Mouse (Mus musculus): ENCODE data around the gene Stt3b. TPM values are rescaled to one million over a fixed set of nuclear protein-coding genes. Genes with fewer than 3 reads are reported as not detected.

Stt3b gene
- polyA plus RNA-seq, 1 experiment: 50.5 TPM

DNA sequence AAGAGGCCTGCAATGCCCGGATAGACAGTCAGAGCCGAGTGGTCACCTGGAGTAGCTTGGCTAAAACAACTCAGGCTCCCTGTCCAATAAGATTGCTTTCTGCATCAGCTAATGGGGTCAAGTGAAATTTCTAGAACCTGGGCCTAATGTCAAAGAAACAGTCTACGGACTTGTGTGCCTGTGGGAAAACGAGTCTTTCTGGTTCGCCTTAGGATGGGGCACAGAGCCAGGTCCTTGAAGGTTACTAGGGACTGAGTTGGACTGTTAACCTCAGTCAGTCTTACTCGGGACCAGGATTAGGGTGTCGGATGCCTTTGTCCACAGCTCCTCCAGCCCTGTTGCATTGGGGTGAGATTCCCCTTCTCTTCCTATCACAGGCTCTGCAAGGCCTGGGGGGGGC, 113.1 kb downstream of the Stt3b start:
- H3K79me3 ChIP-seq (ENCODE audit: low read depth): no peaks in the 10 kb centered on the region
- TF ChIP-seq MYOG (IDR thresholded peaks at IDR 0.05; ENCODE audit: control insufficient read depth, extremely low read depth, insufficient read length) (no peak), CTCF (IDR thresholded peaks at IDR 0.05; ENCODE audit: control insufficient read depth, insufficient read depth, insufficient read length) (no peak), USF1 (IDR thresholded peaks at IDR 0.05; ENCODE audit: low read depth) (no peak), FOSL1 (IDR thresholded peaks at IDR 0.05; ENCODE audit: insufficient read depth, low read length, poor library complexity, severe bottlenecking) (no peak), CEBPB (IDR thresholded peaks at IDR 0.05; ENCODE audit: low read depth) (no peak), MAX (IDR thresholded peaks at IDR 0.05) (no peak), MYOD1 (IDR thresholded peaks at IDR 0.05; ENCODE audit: control insufficient read depth, insufficient read length, low read depth) (no peak)

DNA sequence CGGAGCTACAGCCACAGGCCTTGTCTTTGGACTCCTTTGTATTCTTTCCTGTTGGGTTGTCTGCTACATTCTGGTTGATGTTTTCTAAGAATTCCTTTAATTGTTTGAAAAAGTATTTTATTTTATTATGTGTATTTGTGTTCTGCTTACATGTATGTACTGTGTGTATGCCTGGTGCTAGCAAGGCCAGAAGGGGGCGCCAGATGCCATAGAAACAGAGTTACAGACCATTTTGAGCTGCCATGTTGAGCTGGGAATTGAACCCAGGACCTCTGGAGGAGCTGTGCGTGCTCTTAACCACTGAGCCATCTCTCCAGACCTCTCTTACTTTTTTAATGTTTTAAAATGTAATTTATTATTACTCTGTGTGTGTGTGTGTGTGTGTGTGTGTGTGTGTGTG, 117.3 kb downstream of the Stt3b start:
- H3K79me2 ChIP-seq (ENCODE audit: control insufficient read depth, insufficient read depth): no peaks in the 10 kb centered on the region
- TF ChIP-seq USF1 (IDR thresholded peaks at IDR 0.05; ENCODE audit: low read depth) (no peak), MAX (IDR thresholded peaks at IDR 0.05) (no peak), FOSL1 (IDR thresholded peaks at IDR 0.05; ENCODE audit: insufficient read depth, low read length, poor library complexity, severe bottlenecking) (no peak), MYOG (IDR thresholded peaks at IDR 0.05; ENCODE audit: control insufficient read depth, extremely low read depth, insufficient read length) (no peak), CTCF (IDR thresholded peaks at IDR 0.05; ENCODE audit: control insufficient read depth, insufficient read depth, insufficient read length) (no peak), MYOD1 (IDR thresholded peaks at IDR 0.05; ENCODE audit: control insufficient read depth, insufficient read length, low read depth) (no peak), CEBPB (IDR thresholded peaks at IDR 0.05; ENCODE audit: low read depth) (no peak)
- H3K79me3 ChIP-seq (ENCODE audit: low read depth): no peaks in the 10 kb centered on the region
- H3K27me3 ChIP-seq (ENCODE audit: control insufficient read depth, insufficient read depth, insufficient read length): no peaks in the 10 kb centered on the region
- no peak overlapping the region for H3K4me3 ChIP-seq (ENCODE audit: insufficient read depth, poor library complexity, severe bottlenecking)
- H3K36me3 ChIP-seq (ENCODE audit: control insufficient read depth, insufficient read depth): no peaks in the 10 kb centered on the region
- no peak overlapping the region for H3ac ChIP-seq (ENCODE audit: control insufficient read depth, insufficient read length, low read depth)

More for the DNA sequence above, 113.1 kb downstream of the Stt3b start:
- Histone ChIP-seq H3K36me3 (ENCODE audit: control insufficient read depth, insufficient read depth) (no peaks in the 10 kb centered on the region), H3ac (ENCODE audit: control insufficient read depth, insufficient read length, low read depth) (no peak overlapping the region), H3K4me3 (ENCODE audit: insufficient read depth, poor library complexity, severe bottlenecking) (no peak overlapping the region), H3K27me3 (ENCODE audit: control insufficient read depth, insufficient read depth, insufficient read length) (no peaks in the 10 kb centered on the region), H3K79me2 (ENCODE audit: control insufficient read depth, insufficient read depth) (no peaks in the 10 kb centered on the region)

Data from C2C12 (cell line).